Mouse (Mus musculus) limb, embryonic 14.5 days (tissue): ENCODE results near the gene Rgs7bp. TPM values are rescaled to one million over a fixed set of nuclear protein-coding genes. Genes with fewer than 3 reads are reported as not detected.
"Not testable (repeated sequence)": the region's sequence is repeated elsewhere in the genome, so short reads cannot be mapped to it uniquely, and the experiment has no call there.

Experiments
- ATAC-seq: fragments of 200-750 bp; cut with Nextera tagmentation; 2 replicates; pipeline ENCODE4 v1.8.0; 2017; ENCODE audit warnings: low read depth, moderate number of reproducible peaks, moderate TSS enrichment; ENCODE audit not compliant: low FRiP score
- DNase-seq: peaks from one replicate; pipeline ENCODE4 v3.0.0-alpha.2; 2015; ENCODE audit warnings: low spot score
- H3K27ac ChIP-seq: fragments of 300-500 bp; sonication (generic); replicated peaks from 2 replicates; pipeline ENCODE4 v1.5.1; 2014; ENCODE audit warnings: low read depth, mild to moderate bottlenecking, low read length, moderate library complexity, mixed read lengths
- H3K27me3 ChIP-seq: fragments of 300-500 bp; sonication (generic); 2 replicates; pipeline ENCODE4 v1.6.1; 2014; ENCODE audit warnings: low read length, mixed read lengths; ENCODE audit not compliant: control insufficient read depth, insufficient read depth
- H3K36me3 ChIP-seq: fragments of 300-500 bp; sonication (generic); 2 replicates; pipeline ENCODE4 v1.6.1; 2014; ENCODE audit warnings: mild to moderate bottlenecking, low read length, moderate library complexity, mixed read lengths; ENCODE audit not compliant: control insufficient read depth, insufficient read depth
- H3K4me1 ChIP-seq: fragments of 300-500 bp; sonication (generic); 2 replicates; pipeline ENCODE4 v1.6.1; 2014; ENCODE audit warnings: antibody characterized with exemption, low read length, mixed read lengths; ENCODE audit not compliant: control insufficient read depth, insufficient read depth
- H3K4me2 ChIP-seq: fragments of 300-500 bp; sonication (generic); replicated peaks from 2 replicates; pipeline ENCODE4 v1.6.1; 2014; ENCODE audit warnings: low read depth, mild to moderate bottlenecking, low read length, moderate library complexity; ENCODE audit not compliant: severe bottlenecking
- H3K4me3 ChIP-seq: fragments of 300-500 bp; sonication (generic); replicated peaks from 2 replicates; pipeline ENCODE4 v1.5.1; 2014; ENCODE audit warnings: low read length
- H3K9ac ChIP-seq: fragments of 300-500 bp; sonication (generic); 2 replicates; pipeline ENCODE4 v1.6.1; 2014; ENCODE audit warnings: mild to moderate bottlenecking, low read depth, low read length, moderate library complexity; ENCODE audit not compliant: severe bottlenecking
- H3K9me3 ChIP-seq: fragments of 300-500 bp; sonication (generic); 2 replicates; pipeline ENCODE4 v1.6.1; 2016; ENCODE audit warnings: low read length; ENCODE audit not compliant: control insufficient read depth
- POLR2A ChIP-seq: fragments of 200-500 bp; IDR thresholded peaks from 2 replicates; pipeline ENCODE4 v1.8.0; 2012; ENCODE audit warnings: inconsistent platforms, mild to moderate bottlenecking, moderate library complexity, borderline replicate concordance; ENCODE audit not compliant: insufficient read depth, insufficient read length; ENCODE audit errors: extremely low read depth
- WGBS: fragments of 180-500 bp; shearing (Covaris S2); extraction: QIAGEN DNeasy Blood & Tissue Kit; methylation state at CpG from one replicate; pipeline ENCODE4 v1.1.7; 2014; 5-methylcytosine and 5-hydroxymethylcytosine counted together
- polyA plus RNA-seq, 2 experiments: library from polyadenylated mRNA; depleted of rRNA in 1 of 2; stranded (reverse) in 1 of 2; unstranded in 1 of 2; fragments of >200 nt; fragmentation: Nextera tagmentation in 1 of 2; extraction: Ambion mirVana in 1 of 2; gene quantifications; 2 replicates each; pipeline versions ENCODE4 v1.2.1 to v1.2.3; 2012 to 2014

The Rgs7bp gene
- polyA plus RNA-seq, 2 experiments: 3.1 to 4.5 TPM

GRCm38 (mm10) chr13:104937759-104938158 lies 117.0 kb downstream of the Rgs7bp start:
- Histone ChIP-seq H3K9me3 (no peaks in the 10 kb centered on the region), H3K9ac (peak overlapping the region; percentile 44; the same call in 1 of the 2 replicates), H3K4me3 (peak overlapping the region; percentile 23), H3K27me3 (no peaks in the 10 kb centered on the region; the same call in 1 of the 2 replicates), H3K36me3 (no peaks in the 10 kb centered on the region), H3K4me1 (peaks cover 14% of the 10 kb centered on the region), H3K27ac (no peak overlapping the region), H3K4me2 (peak overlapping the region; percentile 55)
- no peak for TF ChIP-seq POLR2A
- DNase-seq (no peak), ATAC-seq (no peak)
- 0% methylated on average over 6 of the region's 6 CpGs for WGBS

DNA sequence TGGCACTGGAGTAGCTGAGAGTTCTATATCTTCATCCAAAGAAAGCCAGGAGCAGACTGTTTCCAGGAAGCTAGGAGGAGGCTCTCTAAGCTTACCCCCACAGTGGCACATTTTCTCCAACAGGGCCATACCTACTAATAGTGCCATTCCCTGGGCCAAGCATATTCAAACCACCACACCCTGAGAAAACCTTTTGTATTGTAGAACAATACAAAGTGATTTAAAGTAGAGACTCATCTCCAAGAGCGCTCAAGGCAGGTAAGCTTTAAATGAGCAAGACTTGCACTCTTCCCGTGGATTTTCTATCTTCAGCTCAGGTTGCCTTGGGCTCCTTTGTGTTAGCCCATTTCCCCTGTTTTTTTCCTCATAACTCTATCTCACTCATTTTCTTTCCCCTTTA lies 118.1 kb downstream of the Rgs7bp start:
- DNase-seq (no peak), ATAC-seq (no peak)
- Histone ChIP-seq H3K4me2 (no peak overlapping the region), H3K27me3 (no peaks in the 10 kb centered on the region), H3K9me3 (no peaks in the 10 kb centered on the region), H3K9ac (no peak overlapping the region), H3K27ac (no peak overlapping the region), H3K4me1 (peaks cover 14% of the 10 kb centered on the region), H3K4me3 (no peak overlapping the region), H3K36me3 (no peaks in the 10 kb centered on the region)
- 76% methylated on average over 2 of the region's 2 CpGs for WGBS
- no peak for TF ChIP-seq POLR2A

- no peaks in the 10 kb centered on the region for H3K36me3 ChIP-seq
- no peak overlapping the region for H3K27ac ChIP-seq
- H3K9me3 ChIP-seq: no peaks in the 10 kb centered on the region
- no peak for TF ChIP-seq POLR2A
- H3K4me1 ChIP-seq: no peaks in the 10 kb centered on the region
- no peaks in the 10 kb centered on the region for H3K27me3 ChIP-seq
- 62% methylated on average over 6 of the region's 6 CpGs for WGBS
- no peak for DNase-seq
- ATAC-seq: no peak
- H3K9ac ChIP-seq: no peak overlapping the region
- no peak overlapping the region for H3K4me3 ChIP-seq
- no peak overlapping the region for H3K4me2 ChIP-seq
Measured at GRCm38 (mm10) chr13:104931635-104932532, 122.8 kb downstream of the Rgs7bp start.

GRCm38 (mm10) chr13:104930814-104931213 lies 123.9 kb downstream of the Rgs7bp start:
- no peak for ATAC-seq
- Histone ChIP-seq H3K4me2 (no peak overlapping the region), H3K36me3 (no peaks in the 10 kb centered on the region), H3K9me3 (no peaks in the 10 kb centered on the region), H3K27me3 (no peaks in the 10 kb centered on the region), H3K4me1 (no peaks in the 10 kb centered on the region), H3K27ac (no peak overlapping the region), H3K4me3 (no peak overlapping the region), H3K9ac (no peak overlapping the region)
- WGBS: 59% methylated on average over 3 of the region's 3 CpGs
- no peak for TF ChIP-seq POLR2A
- no peak for DNase-seq

- H3K27me3 ChIP-seq: no peaks in the 10 kb centered on the region
- H3K4me1 ChIP-seq: no peaks in the 10 kb centered on the region
- H3K27ac ChIP-seq: no peak overlapping the region
- no peaks in the 10 kb centered on the region for H3K36me3 ChIP-seq
- DNase-seq: no peak
- H3K4me3 ChIP-seq: no peak overlapping the region
- no peak for TF ChIP-seq POLR2A
- no peak for ATAC-seq
- H3K9ac ChIP-seq: no peak overlapping the region
- H3K9me3 ChIP-seq: no peaks in the 10 kb centered on the region
- 82% methylated on average over 16 of the region's 16 CpGs for WGBS
- H3K4me2 ChIP-seq: no peak overlapping the region
Measured at GRCm38 (mm10) chr13:104918663-104919062, 136.1 kb downstream of the Rgs7bp start.

DNA sequence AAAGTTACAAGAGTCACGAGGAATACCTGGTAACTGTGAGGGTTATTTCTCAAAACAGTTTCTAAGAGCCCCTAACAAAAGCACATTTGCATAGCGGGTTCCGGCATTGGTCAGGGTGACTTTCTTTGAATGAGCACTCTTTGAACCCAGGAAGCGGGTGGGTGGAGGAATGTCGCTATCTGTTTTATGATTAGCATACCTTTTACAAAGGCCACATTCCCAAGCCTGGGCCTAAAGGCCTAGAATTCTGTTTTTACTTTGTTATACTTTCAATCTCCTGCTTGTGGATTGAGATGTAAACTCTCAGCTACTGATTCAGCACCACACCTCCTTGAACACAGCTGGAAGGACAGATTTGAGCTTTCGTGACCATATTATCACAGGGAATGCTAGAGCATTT lies 138.0 kb downstream of the Rgs7bp start:
- not testable (repeated sequence) for H3K27me3 ChIP-seq, H3K4me2 ChIP-seq, H3K9ac ChIP-seq, ATAC-seq, H3K36me3 ChIP-seq, H3K4me3 ChIP-seq, DNase-seq, H3K4me1 ChIP-seq, H3K27ac ChIP-seq, H3K9me3 ChIP-seq
- 85% methylated on average over 6 of the region's 6 CpGs for WGBS
